Comparison of ENCODE assay signal across 31 mouse cellular contexts in the genomic region with DNA sequence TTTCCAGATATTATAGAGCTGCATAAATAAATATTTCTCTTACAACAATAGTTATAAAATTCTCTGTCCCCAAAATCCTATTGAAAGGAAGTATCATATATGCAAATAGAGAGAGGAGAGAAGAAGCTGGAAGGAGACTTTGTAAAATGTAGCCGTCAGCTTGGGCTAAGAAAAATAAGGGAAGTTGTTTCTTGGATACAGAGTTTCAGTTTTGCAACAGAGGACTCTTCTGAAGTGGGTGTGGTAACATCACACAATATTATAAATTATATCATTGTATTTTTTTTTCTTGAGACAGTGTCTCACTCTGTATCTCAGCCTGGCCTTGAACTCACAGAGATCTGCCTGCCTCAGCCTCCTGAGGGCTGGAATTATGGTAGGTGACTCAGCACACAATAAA. TPM values are rescaled to one million over a fixed set of nuclear protein-coding genes. Genes with fewer than 3 reads are reported as not detected.
"Had no signal": no experiment of that assay in that cellular context is flagged by ENCODE, and none has a peak within 500 bp of the region (broad histone marks: within the 10 kb centered on the region; RNA-seq: fewer than 3 reads in every experiment).

No protein-coding gene starts in this region.

- H3K27ac ChIP-seq: layer of hippocampus, adult 2 months; limb, embryonic 12.5 days; limb, embryonic 15.5 days; liver, embryonic 12.5 days; liver, embryonic 15.5 days; neural tube, embryonic 12.5 days; neural tube, embryonic 15.5 days had no signal

- H3K9me3 ChIP-seq: limb, embryonic 12.5 days; limb, embryonic 15.5 days; liver, embryonic 12.5 days; liver, embryonic 15.5 days; neural tube, embryonic 12.5 days; neural tube, embryonic 15.5 days had no signal

- H3K9ac ChIP-seq: limb, embryonic 12.5 days; limb, embryonic 15.5 days; liver, embryonic 12.5 days; liver, embryonic 15.5 days; neural tube, embryonic 12.5 days; neural tube, embryonic 15.5 days had no signal

- H3K4me2 ChIP-seq: limb, embryonic 12.5 days; limb, embryonic 15.5 days; liver, embryonic 12.5 days; liver, embryonic 15.5 days; midbrain, embryonic 11.5 days; neural tube, embryonic 12.5 days; neural tube, embryonic 15.5 days had no signal

- H3K27me3 ChIP-seq: limb, embryonic 12.5 days; limb, embryonic 15.5 days; liver, embryonic 12.5 days; liver, embryonic 15.5 days; neural tube, embryonic 12.5 days; neural tube, embryonic 15.5 days had no signal

- DNase-seq: kidney, adult 18-20 months; kidney, postnatal 14 days; left cerebral cortex, postnatal 4 days; lung, adult 2 months; lung, postnatal 14 days; lung, postnatal 4 days; midbrain, embryonic 14.5 days; right cerebral cortex, adult 18-20 months; right cerebral cortex, postnatal 25 days; thymus, adult 18-20 months; thymus, postnatal 36 days had no signal

- H3K4me1 ChIP-seq: limb, embryonic 12.5 days; limb, embryonic 15.5 days; liver, embryonic 12.5 days; liver, embryonic 15.5 days; neural tube, embryonic 12.5 days; neural tube, embryonic 15.5 days had no signal

- H3K4me3 ChIP-seq: layer of hippocampus, adult 2 months; limb, embryonic 12.5 days; limb, embryonic 15.5 days; liver, embryonic 12.5 days; liver, embryonic 15.5 days; neural tube, embryonic 12.5 days; neural tube, embryonic 15.5 days had no signal

- H3K36me3 ChIP-seq: limb, embryonic 12.5 days; limb, embryonic 15.5 days; liver, embryonic 12.5 days; liver, embryonic 15.5 days; neural tube, embryonic 12.5 days; neural tube, embryonic 15.5 days had no signal

- ATAC-seq: intestine, embryonic 16.5 days; liver, embryonic 12.5 days had no signal

RNA-seq across cellular contexts. Expression of gene Gm7271, which starts 38.6 kb away (rescaled TPM):
- total RNA-seq: layer of hippocampus, adult 2 months; layer of hippocampus, postnatal 10 days; left cerebral cortex, adult 8-10 months; left cerebral cortex, postnatal 14 days; left cerebral cortex, postnatal 4 days; megakaryocyte-erythroid progenitor cell, adult 5-6 weeks; midbrain, postnatal 0 days had no signal
- polyA plus RNA-seq: intestine, embryonic 16.5 days; kidney, embryonic 16.5 days; large intestine, adult 2 months; limb, embryonic 12.5 days; limb, embryonic 15.5 days; liver, embryonic 12.5 days; liver, embryonic 15.5 days; lung, adult 2 months; lung, embryonic 16.5 days; midbrain, postnatal 0 days; spleen, adult 2 months; stomach, embryonic 16.5 days; urinary bladder, adult 2 months had no signal
